Mouse (Mus musculus) embryonic fibroblast, embryonic 13.5 days (primary cell): ENCODE results near the gene Kcnab3.

Source experiments
- CTCF ChIP-seq: IDR thresholded peaks from 2 replicates; pipeline ENCODE4 v1.5.1; 2011; ENCODE audit warnings: mild to moderate bottlenecking, control low read depth, low read length, moderate library complexity, borderline replicate concordance; ENCODE audit not compliant: insufficient read depth
- POLR2A ChIP-seq: IDR thresholded peaks from 2 replicates; pipeline ENCODE4 v1.6.1; 2011; ENCODE audit warnings: low read depth, mild to moderate bottlenecking, control low read depth, low read length, moderate library complexity

DNA sequence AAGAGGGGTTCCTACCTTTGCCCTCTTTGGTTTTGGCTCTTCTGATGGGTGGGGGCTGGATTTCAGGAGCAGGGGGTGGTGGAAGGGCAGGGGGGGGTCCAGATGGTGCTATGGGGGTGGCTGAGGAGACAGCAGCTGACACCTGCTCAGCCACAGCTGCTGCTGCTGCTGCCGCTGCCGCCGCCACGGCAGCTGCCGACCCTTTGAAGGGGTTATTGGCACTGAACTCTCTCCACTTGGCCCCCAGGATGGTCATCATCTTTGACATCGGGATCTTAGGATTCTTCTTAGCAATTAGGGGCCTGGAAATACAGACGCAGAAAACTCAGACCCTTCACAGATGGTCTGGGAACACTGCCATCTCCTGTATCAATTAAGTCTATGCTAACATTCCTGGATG is 36.0 kb downstream of the Kcnab3 start:
- TF ChIP-seq CTCF (no peak), POLR2A (no peak)
